Mouse (Mus musculus) mouse embryonic stem cell (cell line): ENCODE measurements at regions not wholly inside any gene's neighbourhood (a gene's known extent, or its start where the extent isn't known, plus 50 kb on each side); places are given as distances from the start of the nearest gene placed in this dataset.

ENCODE experiments used
- in situ Hi-C, 2 experiments: fragments of 300-500 bp; cut with MboI; formaldehyde crosslinking; loops; 1 replicate in 1 of 2; 3 replicates in 1 of 2; pipeline ENCODE4 v1.14.3; 2019 to 2020; ENCODE audit warnings: low sequenced_read_pairs in 2 of 2, low pct_unique_long_range_greater_than_20kb in 1 of 2, mixed read lengths in 1 of 2; ENCODE audit not compliant: unreplicated experiment in 1 of 2

DNA sequence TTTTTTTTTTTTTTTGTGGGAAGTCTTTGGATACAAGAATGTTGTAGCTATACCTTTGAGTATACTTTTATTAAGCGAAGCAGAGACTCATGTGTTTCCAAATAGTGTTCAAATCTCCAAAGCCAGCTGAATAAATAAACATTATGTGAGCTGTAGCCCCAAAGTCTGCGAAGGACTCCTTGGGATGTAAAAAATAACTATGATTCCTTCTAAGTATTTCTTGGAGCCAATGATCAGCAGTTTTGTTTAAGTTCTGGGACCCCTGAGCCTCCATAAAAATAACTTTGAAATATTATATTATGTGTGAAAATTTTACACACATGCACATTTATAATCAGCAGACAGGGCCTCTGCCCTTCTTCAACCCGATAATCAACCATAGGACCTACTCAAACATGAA, 262.8 kb upstream of the Tenm3 start:
- in situ Hi-C loops, result no loop called here

DNA sequence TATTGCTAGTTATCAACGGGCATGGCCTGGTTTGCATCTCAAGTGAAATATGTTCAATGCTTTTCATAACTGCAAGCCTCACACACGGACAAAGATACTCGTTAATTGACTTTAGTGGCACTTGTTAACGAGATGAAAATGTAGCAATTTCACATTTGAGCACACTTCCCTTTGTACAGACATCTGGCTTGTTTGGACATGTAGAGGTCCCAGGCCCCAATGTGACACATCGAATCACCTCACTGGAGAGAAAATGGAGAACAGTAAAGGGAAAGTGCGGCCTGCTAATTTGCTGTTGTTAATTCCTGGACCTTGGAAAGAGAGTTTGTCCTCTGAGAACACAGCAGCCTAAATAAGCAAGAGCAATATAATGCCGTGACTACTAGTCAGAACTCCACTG, 257.4 kb upstream of the Tenm3 start:
- in situ Hi-C loops, result no loop called here

DNA sequence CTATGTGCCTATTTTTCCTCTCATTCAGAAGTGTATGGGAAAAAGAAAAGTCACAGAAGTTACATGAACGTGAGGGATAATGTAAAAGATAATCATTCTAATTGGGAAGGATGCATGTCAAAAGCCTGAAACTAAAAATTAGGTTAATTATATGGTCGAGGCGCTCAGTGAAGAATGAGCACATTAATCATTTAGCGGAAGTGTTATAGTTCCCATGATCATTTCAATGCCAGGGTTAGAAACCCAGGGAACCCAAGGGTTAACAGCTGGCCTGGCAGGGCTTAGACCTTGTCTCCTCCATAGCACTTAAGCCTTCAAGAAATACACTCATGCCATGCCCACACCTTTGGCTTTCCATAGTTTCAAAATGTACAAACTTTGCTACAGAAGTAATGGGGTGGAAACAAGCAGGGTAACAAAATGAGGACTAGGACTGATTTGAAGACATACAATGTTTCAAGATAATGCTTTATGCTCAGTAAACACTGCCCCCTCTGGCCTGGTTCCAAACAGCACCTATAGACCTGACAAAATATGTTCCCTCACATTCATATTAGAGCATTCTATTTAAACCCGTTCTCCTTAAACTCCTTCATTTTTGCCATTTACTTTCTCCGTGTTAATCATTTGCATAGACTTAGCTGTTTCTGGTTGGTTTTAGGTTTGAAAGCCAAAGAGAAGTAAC, 240.6 kb upstream of the Tenm3 start:
- in situ Hi-C loops, result no loop called here

DNA sequence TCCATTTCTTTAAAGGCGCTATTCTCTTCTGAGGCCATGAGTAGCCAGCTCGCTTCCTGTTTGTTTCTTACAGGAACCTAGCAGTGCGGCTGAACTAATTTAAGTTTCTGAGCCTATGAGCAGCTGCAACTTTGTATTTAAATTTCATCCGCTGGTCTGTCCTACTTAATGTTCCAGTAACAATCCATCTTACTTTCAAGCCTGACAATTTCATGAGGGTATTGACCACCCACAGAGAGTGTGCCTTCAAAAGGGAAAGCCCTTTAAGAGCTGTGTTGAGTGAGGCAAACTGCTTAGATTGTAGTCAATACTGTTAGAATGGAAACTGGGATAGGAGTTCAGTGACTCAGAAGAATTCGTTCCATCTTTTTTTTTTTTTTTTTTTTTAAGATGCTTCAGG, 225.7 kb upstream of the Tenm3 start:
- in situ Hi-C loops, result no loop called here

DNA sequence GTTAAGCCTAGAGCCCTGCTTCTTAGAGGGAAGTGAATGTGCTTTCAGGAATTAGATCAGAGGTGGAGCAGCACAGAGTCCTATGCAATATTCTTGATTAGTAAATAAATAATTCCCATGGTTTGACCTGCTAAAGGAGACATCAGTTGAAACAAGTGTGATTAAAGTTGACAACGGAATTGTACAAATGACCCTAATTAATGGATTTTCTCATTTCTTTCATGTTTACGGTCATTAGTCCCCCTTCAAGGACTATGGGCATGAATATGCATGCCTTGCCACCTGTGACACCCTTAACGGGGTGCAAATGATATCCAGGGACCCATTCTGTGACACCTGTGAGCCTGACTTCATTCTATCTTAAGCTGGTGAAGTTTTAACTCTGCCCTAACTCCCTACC, 219.5 kb upstream of the Tenm3 start:
- in situ Hi-C loops, result no loop called here

DNA sequence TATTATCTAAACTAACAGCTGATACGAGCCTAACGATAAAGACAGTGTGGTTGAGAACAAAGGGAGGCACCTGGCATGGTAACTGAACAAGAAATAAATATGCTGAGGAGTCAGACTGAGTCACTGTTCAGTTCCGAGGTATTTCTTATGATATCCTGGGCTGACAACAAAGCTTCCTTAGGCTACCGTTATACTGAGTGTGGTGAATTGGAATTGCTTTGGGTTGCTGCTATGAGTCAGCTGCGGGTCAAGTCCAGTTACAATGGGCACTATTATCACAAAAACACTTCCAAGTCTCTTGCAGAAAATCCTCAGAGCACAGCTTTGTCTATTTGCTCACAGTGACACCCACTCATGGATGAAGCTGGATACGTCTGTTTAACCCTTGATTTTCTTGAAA, 199.5 kb upstream of the Tenm3 start:
- in situ Hi-C loops, result loop anchor here (25.0 kb wide), 2 partner anchors 381 to 831 kb away; no protein-coding TSS in a partner anchor

DNA sequence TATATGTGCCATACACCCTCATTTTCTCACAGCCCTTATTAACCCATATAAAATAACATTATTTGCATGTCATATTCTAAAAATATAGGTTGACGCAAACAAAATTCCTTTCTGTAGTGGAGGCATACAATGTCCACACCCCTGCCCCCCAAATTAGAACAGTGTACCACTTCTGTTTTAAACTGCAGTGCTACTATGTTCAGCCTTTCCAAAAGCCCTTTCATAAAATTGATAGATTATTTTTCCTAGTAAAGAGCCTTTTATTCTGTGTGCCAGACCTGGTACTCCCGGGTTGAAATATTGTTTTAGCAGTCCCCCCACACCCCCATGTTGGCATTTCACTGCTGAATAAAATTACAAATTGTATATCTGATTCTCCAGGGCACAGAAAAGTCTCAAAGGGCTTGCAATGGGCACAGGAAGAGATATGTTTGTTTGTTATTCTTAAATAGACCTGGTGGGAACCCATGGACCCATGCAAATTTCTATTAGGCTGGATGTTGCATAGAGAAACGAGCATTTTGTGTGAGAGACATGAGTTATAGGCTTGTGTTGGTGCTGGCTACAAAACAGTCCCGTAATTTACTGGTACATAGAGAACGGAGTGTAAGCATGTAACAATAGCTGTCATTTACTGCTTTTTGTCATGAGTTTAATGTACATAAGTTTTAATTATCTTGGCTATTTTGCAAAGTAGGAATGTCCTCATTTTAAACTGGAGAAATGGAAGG, 192.4 kb upstream of the Tenm3 start:
- in situ Hi-C loops, result loop anchor here (25.0 kb wide), 2 partner anchors 374 to 824 kb away; no protein-coding TSS in a partner anchor

DNA sequence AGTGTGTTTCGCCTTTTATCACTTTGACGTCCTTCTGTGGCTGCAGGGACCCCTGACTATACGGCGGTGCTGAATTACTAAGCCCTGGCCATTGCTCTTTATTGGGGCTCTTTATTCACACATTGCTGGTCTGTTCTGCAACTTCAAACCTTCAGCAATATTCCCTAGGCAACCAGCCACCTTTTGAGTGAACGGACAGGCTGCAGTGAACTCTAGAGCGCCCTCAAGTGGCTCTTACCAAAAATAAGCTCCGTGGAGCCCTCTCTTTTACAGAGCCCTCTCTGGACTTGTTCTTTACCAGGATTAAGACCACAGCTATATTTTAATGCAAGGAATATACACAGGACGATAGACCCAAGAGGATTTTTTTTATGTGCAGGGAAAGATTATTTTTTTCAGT, 191.8 kb upstream of the Tenm3 start:
- in situ Hi-C loops, result loop anchor here (25.0 kb wide), 2 partner anchors 373 to 823 kb away; no protein-coding TSS in a partner anchor

DNA sequence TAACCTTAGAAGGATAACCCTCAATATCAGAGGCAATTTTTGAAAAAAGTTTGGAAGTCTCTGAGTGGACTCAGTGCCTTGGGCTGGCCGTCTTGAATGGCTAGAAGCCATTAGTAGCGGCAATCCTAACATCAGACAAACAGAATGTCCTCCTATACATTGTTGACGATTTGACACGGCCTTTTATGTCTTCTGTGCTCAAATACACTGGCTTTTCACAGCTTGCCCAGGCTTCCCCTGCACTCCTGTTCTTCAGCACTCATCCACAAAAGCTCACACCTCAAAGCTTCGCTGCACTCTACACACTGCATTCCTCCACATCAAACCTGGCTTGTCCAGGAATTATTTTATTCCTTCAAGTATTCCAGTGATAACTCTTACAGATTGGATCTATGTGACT, 186.5 kb upstream of the Tenm3 start:
- in situ Hi-C loops, result loop anchor here (25.0 kb wide), 2 partner anchors 368 to 818 kb away; no protein-coding TSS in a partner anchor

DNA sequence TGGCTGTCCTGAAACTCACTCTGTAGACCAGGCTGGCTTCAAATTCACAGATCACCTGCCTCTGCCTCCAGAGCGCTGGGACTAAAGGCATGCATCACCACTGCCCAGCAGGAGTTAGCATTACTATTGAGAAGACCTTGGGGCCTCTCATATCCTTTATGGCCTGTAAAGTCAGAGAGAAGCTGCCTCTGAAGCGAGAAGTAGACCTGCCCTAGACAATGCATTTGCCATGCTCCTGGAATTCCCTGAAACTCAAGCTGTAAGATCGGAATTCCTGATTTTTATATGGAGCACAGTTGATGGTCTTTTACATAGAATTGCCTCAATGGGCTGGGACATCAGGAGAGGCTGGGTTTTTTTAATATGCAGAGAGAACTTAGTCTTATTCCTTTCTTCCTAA, 174.0 kb upstream of the Tenm3 start:
- in situ Hi-C loops, result no loop called here

DNA sequence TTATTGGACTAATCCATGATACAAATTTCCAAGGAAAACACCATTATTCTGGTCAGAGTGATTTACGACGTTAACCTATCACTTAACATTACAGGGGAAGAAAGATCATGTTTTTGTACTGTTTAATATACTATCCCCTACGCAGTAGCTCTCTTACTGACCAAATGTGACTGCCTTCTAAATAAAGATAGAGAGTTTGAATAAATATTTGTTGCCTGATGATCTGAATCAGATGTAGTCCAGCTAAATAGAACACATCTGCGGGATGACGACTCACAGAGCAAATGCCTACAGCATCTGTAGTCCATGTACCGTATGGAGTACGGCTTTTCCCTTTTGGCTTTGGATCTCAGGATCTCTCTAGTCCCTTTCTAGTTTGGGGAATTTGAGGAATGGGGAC, 171.9 kb upstream of the Tenm3 start:
- in situ Hi-C loops, result no loop called here

DNA sequence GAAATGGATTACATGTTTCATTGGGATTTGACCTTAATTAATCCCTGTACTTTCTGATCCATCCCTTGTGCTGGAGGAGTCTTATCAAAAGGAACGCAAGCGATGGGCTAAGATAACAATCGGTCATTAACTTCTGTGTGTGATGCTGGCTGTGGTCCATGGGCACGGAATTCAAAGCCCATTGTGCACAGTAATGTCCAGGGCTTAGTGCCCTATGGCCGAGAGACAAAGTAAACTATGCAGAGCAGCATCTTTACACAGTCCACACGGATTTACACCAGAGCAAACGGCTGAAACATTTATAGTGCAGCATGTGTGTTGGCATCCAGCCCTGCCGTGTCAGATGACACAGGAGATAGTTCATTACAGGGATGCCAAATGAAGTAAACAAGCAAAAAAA, 171.4 kb upstream of the Tenm3 start:
- in situ Hi-C loops, result no loop called here

DNA sequence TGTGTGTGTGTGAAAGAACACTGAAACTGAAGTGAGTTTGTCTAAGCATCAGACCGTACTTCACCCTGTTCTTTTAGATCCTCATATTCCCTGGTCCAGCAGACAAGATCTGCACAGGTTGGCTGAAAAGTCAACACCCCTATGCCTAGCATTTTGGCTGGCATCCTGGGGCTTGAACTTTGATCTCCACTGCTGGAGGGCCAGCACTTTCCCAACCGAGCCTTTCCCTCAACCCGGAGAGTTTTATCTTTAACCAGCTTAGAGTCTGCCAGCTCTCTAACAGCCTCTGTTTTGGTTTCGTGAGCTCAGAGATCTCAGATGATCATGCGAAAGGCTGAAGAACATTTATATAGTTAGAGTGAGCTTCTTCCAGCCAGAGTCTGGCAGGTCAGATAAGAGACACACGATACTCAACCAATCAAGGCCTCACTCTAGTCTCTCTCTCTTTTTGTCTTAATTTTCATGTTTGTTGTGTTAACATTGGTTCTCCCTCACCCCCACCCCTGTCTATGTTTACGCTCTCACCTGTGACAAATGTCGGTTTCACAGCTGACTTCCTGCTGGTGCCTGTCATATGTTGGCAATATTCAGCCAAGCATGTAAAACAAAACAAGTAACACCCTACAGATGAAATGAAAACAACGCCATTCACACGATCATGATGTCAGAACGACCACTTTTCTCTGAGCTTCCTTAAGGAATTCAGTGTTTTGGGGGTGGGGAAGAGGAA, 162.7 kb upstream of the Tenm3 start:
- in situ Hi-C loops, result no loop called here

DNA sequence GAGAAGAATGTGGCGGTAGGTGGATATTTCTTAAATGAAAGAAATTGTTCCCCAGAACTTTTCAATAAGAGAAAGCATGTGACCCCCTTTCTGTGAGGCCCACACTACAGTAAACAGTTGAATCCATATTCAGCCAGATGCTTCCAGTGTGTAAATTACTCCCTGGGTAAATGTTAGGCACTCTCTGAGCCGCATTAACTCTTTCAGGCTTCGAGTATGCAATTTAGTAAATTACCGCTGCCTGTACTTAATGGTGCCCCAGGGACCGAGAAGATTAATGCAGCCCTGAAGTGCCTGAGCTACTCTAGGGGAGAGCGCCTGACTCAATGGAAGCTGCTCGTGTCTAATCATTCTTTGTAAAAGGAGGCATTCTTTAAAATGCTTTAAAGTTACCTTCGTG, 137.9 kb upstream of the Tenm3 start:
- in situ Hi-C loops, result no loop called here

DNA sequence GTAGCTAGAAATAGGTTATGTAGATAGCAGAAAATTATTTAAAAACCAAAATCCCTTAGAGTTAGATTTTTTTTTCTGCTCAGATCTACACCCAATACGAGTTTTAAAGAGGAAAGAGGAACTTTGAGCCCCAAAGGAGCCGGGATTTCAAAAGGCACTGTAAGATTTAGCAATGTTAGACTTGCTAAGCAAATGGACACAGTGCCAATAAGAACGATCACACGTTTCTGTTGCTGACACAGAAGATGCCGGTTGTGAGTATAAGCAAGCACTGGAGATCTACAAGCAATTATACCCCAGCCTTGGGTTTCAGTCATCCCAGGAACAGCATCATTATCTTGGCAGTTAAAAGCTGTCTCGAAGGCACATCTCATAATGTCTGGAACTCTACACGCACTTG, 137.0 kb upstream of the Tenm3 start:
- in situ Hi-C loops, result no loop called here

DNA sequence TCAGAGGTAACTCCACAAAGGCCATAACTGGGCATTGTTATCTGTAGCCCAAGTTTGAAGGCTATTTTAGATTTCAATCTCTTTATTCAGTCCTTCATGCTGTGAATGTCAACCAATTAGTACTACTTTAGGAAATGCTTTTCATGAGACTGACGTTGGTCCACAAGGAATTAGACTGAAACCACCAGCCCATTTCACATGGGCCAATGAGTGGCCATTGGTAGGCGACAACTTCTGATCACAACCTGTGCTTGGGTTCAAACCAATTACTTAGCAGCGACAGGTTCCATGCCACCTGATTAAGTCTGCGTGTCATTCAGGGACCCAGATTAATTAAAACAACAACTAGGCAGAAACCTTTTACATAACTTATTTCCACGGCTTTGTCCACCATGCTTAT, 126.9 kb upstream of the Tenm3 start:
- in situ Hi-C loops, result no loop called here

DNA sequence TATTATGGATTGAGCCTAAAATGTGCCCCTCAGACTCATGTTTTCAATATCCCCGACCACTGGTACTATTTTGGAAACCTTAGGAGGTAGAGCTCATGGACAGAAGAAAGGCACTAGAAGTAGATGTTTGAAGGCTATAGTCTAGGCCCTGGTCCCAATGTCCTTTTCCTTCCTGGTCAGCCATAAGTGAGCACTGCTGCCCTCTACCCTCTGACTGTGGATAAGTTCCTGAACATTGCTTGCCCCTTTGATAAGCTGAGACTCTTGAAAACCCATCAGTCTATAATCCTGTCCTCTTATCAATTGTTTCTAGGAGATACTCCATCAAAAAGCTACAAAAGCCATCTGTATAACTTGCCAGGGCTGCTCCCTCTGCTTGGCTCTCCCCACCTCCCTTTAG, 121.2 kb upstream of the Tenm3 start:
- in situ Hi-C loops, result no loop called here

DNA sequence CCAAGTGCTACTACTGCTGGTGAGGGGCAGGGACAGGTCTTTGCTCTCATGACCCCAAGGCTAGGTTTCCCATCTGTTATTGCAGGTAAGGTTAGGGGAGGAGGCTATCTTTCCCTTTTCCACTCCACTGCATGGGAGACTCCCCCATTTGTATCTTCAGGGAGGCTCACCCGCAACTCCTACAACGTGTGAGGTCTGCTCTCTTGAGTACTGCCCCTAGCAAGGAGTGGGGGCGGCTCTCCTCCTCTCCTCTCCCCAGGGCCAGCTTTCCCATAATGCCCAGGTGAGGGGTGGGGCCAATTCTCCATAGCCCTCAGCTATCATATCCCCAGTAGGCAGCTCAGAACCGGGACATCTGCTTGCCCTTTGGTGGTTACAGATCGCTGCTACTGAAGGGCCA, 113.9 kb upstream of the Tenm3 start:
- in situ Hi-C loops, result no loop called here

DNA sequence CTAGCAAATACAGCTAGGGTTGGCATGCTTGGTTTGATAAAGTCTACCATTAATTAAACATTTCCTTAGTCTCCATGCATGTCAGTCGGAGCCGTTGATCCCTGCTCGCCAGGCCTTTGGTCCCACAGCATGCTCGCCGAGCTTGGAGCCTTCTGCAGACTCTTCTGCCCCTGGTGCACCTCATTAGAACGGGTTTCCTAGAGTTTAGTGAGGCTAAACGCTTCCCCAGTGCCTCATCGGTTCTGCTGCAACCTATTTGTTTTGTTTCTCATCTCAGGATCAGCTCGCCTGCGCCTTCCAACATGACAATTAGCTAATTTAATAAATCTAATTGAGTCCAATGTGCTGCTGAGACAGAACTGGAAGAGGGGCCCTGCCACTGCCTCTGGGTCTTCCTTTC, 107.7 kb upstream of the Tenm3 start:
- in situ Hi-C loops, result no loop called here
